Mouse (Mus musculus) cerebellum, adult 2 months (tissue): Measurements from ENCODE around the gene Becn1. TPM values are rescaled to one million over a fixed set of nuclear protein-coding genes. Genes with fewer than 3 reads are reported as not detected.

ENCODE experiments used
- DNase-seq, 2 experiments: peaks; one replicate each; pipeline ENCODE4 v3.0.0; 2021
- H3K27ac ChIP-seq: fragments of 200-500 bp; 2 replicates; pipeline ENCODE4 v1.5.1; 2012; ENCODE audit warnings: low read length, control low read depth, inconsistent platforms; ENCODE audit not compliant: insufficient read depth
- H3K27me3 ChIP-seq: fragments of 200-500 bp; 2 replicates; pipeline ENCODE4 v1.6.1; 2012; ENCODE audit warnings: inconsistent platforms, mild to moderate bottlenecking, low read length, moderate library complexity; ENCODE audit not compliant: control insufficient read depth, insufficient read depth
- H3K4me1 ChIP-seq: fragments of 200-500 bp; 2 replicates; pipeline ENCODE4 v1.6.1; 2011; ENCODE audit warnings: low read length; ENCODE audit not compliant: control insufficient read depth, insufficient read depth
- H3K4me3 ChIP-seq: fragments of 200-500 bp; replicated peaks from 2 replicates; pipeline ENCODE3; 2011; ENCODE audit warnings: mild to moderate bottlenecking, low read depth, low read length, control low read depth; ENCODE audit not compliant: insufficient read depth
- CTCF ChIP-seq: fragments of 200-500 bp; IDR thresholded peaks from 2 replicates; pipeline ENCODE4 v1.5.1; 2011; ENCODE audit warnings: low read depth, mild to moderate bottlenecking, control low read depth, low read length, moderate library complexity, borderline replicate concordance; ENCODE audit not compliant: insufficient read depth
- POLR2A ChIP-seq: fragments of 200-500 bp; IDR thresholded peaks from 2 replicates; pipeline ENCODE4 v1.6.1; 2011; ENCODE audit warnings: low read length, control low read depth, borderline replicate concordance; ENCODE audit not compliant: insufficient read depth
- WGBS: fragments of 180-500 bp; shearing (Covaris S2); methylation state at CpG from one replicate; pipeline ENCODE4 v1.1.7; 2018; 5-methylcytosine and 5-hydroxymethylcytosine counted together
- polyA plus RNA-seq: library from polyadenylated mRNA; depleted of rRNA; stranded (reverse); fragments of >200 nt; gene quantifications from 2 replicates; pipeline ENCODE4 v1.2.3, GENCODE M21; 2012

Becn1 gene
- polyA plus RNA-seq, 1 experiment = 132 TPM

GRCm38 (mm10) chr11:101260826-101261380 is 41.2 kb downstream of the Becn1 start:
- H3K4me1 ChIP-seq = peaks cover 9% of the 10 kb centered on the region; the same call in 1 of the 2 replicates
- DNase-seq = no peak

GRCm38 (mm10) chr11:101259948-101260825 is 41.9 kb downstream of the Becn1 start, which contains the start of gene Wnk4:
Wnk4 (plus strand) TSS chr11:101260567.
- Histone ChIP-seq H3K4me3 (peak within 1 kb of the TSS; percentile 53), H3K4me1 (peaks cover 9% of the 10 kb centered on the region; the same call in 1 of the 2 replicates), H3K27ac (no peak within 1 kb of the TSS), H3K27me3 (no peaks in the 10 kb centered on the region; the same call in 1 of the 2 replicates)
- TF ChIP-seq CTCF (no peak), POLR2A (no peak)
- 1% methylated on average over 43 of the region's 43 CpGs for WGBS
- peak in 1 of 2 experiments; percentile 47 for DNase-seq

More at GRCm38 (mm10) chr11:101260826-101261380, 41.2 kb downstream of the Becn1 start:
- TF ChIP-seq CTCF (no peak), POLR2A (no peak)
- H3K4me3 ChIP-seq = peak overlapping the region; percentile 53
- no peaks in the 10 kb centered on the region; the same call in 1 of the 2 replicates for H3K27me3 ChIP-seq
- 3% methylated on average over 30 of the region's 30 CpGs for WGBS
- no peak overlapping the region for H3K27ac ChIP-seq

GRCm38 (mm10) chr11:101259261-101259712 is 42.8 kb downstream of the Becn1 start:
- TF ChIP-seq POLR2A = no peak
- no peak for TF ChIP-seq CTCF
- H3K4me3 ChIP-seq = no peak overlapping the region
- no peak overlapping the region for H3K27ac ChIP-seq
- H3K4me1 ChIP-seq = peaks cover 5% of the 10 kb centered on the region; the same call in 1 of the 2 replicates
- H3K27me3 ChIP-seq = no peaks in the 10 kb centered on the region; the same call in 1 of the 2 replicates
- 38% methylated on average over 6 of the region's 6 CpGs for WGBS
- no peak for DNase-seq

GRCm38 (mm10) chr11:101255826-101256775 is 46.0 kb downstream of the Becn1 start:
- WGBS = 87% methylated on average over 13 of the region's 13 CpGs
- H3K4me3 ChIP-seq = no peak overlapping the region
- no peaks in the 10 kb centered on the region for H3K27me3 ChIP-seq
- TF ChIP-seq CTCF (no peak), POLR2A (no peak)
- no peak for DNase-seq
- no peak overlapping the region for H3K27ac ChIP-seq
- peaks cover 5% of the 10 kb centered on the region; the same call in 1 of the 2 replicates for H3K4me1 ChIP-seq

- H3K4me3 ChIP-seq = peak within 1 kb of the TSS; percentile 72
- under 1% methylated on average over 40 of the region's 40 CpGs for WGBS
- peak; percentile 86 to 88 for DNase-seq
- H3K27ac ChIP-seq = peak within 1 kb of the TSS; percentile 79
- no peaks in the 10 kb centered on the region for H3K4me1 ChIP-seq
- TF ChIP-seq CTCF (0 out of 2 replicates have a peak, but pooled peaks have one; percentile 0), POLR2A (peak; percentile 89)
- no peaks in the 10 kb centered on the region for H3K27me3 ChIP-seq
Observed at GRCm38 (mm10) chr11:101253613-101254389, 48.3 kb downstream of the Becn1 start, which contains the start of gene Vps25. Vps25 (plus strand) TSS chr11:101253707.

- no peaks in the 10 kb centered on the region for H3K4me1 ChIP-seq
- DNase-seq = no peak
- TF ChIP-seq POLR2A = no peak
- H3K27me3 ChIP-seq = no peaks in the 10 kb centered on the region
- peak overlapping the region; percentile 72 for H3K4me3 ChIP-seq
- no peak overlapping the region for H3K27ac ChIP-seq
- 6% methylated on average over 7 of the region's 7 CpGs for WGBS
Observed at GRCm38 (mm10) chr11:101252941-101253340, 49.1 kb downstream of the Becn1 start.
